Mouse (Mus musculus) left cerebral cortex, postnatal 10 days (tissue): ENCODE data around the gene Smndc1. TPM values are rescaled to one million over a fixed set of nuclear protein-coding genes. Genes with fewer than 3 reads are reported as not detected.
"Not testable (repeated sequence)": the region's sequence is repeated elsewhere in the genome, so short reads cannot be mapped to it uniquely, and the experiment has no call there.

Source experiments
- DNase-seq, 2 experiments: peaks; one replicate each; pipeline ENCODE4 v3.0.0; 2021 to 2022; ENCODE audit warnings: low spot score in 2 of 2, mixed read lengths in 1 of 2; ENCODE audit errors: extremely low spot score in 1 of 2
- intact Hi-C: fragments of 180-260 bp; cut with DNase I; formaldehyde crosslinking; loops from one replicate; pipeline ENCODE4 v1.15.1; 2025
- total RNA-seq, 2 experiments: library from RNA; stranded (reverse); gene quantifications; 2 replicates each; pipeline ENCODE4 v1.2.3; 2021

Smndc1 gene
- total RNA-seq, 2 experiments from 2014 or later = 32.3 to 38.3 TPM

GRCm38 (mm10) chr19:53415198-53415597 lies 24.8 kb upstream of the Smndc1 start:
- no peak for DNase-seq
- intact Hi-C loops = loop anchor here (5.0 kb wide), 1 partner anchor 112 kb away; the partner anchor contains the start of gene Dusp5

GRCm38 (mm10) chr19:53414650-53415049 lies 24.3 kb upstream of the Smndc1 start:
- DNase-seq = no peak
- intact Hi-C loops = loop anchor here (5.0 kb wide), 2 partner anchors 113 to 163 kb away; partner anchors contain the start of gene Dusp5

GRCm38 (mm10) chr19:53413617-53414380 lies 23.4 kb upstream of the Smndc1 start:
- intact Hi-C loops = loop anchor here (5.0 kb wide), 1 partner anchor 164 kb away; no protein-coding TSS in a partner anchor
- DNase-seq = no peak

- no peak for DNase-seq
- intact Hi-C loops = loop anchor here (5.0 kb wide), 1 partner anchor 165 kb away; no protein-coding TSS in a partner anchor
These were observed 21.9 kb upstream of the Smndc1 start for GRCm38 (mm10) chr19:53412149-53412848.

GRCm38 (mm10) chr19:53409663-53410307 lies 19.4 kb upstream of the Smndc1 start:
- intact Hi-C loops = loop anchor here (5.0 kb wide), 1 partner anchor 168 kb away; no protein-coding TSS in a partner anchor

GRCm38 (mm10) chr19:53408398-53408797 lies 18.0 kb upstream of the Smndc1 start:
- intact Hi-C loops = no loop called here
- DNase-seq = no peak

More at GRCm38 (mm10) chr19:53409663-53410307, 19.4 kb upstream of the Smndc1 start:
- peak in 1 of 2 experiments; percentile 16 for DNase-seq

- no peak for DNase-seq
- intact Hi-C loops = no loop called here
These were observed 17.0 kb upstream of the Smndc1 start for GRCm38 (mm10) chr19:53407350-53407749.

- intact Hi-C loops = no loop called here
- DNase-seq = no peak
These were observed 15.4 kb upstream of the Smndc1 start for GRCm38 (mm10) chr19:53405810-53406209.

GRCm38 (mm10) chr19:53404837-53405356 lies 14.5 kb upstream of the Smndc1 start:
- no peak for DNase-seq
- intact Hi-C loops = no loop called here

- intact Hi-C loops = no loop called here
- DNase-seq = no peak
These were observed 13.9 kb upstream of the Smndc1 start for GRCm38 (mm10) chr19:53404219-53404836.

GRCm38 (mm10) chr19:53402741-53403432 lies 12.5 kb upstream of the Smndc1 start:
- DNase-seq = no peak
- intact Hi-C loops = no loop called here

- DNase-seq = no peak
- intact Hi-C loops = no loop called here
These were observed 10.1 kb upstream of the Smndc1 start for GRCm38 (mm10) chr19:53400332-53401110.

- no peak for DNase-seq
- intact Hi-C loops = no loop called here
These were observed 8.8 kb upstream of the Smndc1 start for GRCm38 (mm10) chr19:53399213-53399612.

GRCm38 (mm10) chr19:53397451-53398233 lies 7.3 kb upstream of the Smndc1 start:
- intact Hi-C loops = no loop called here
- no peak for DNase-seq

GRCm38 (mm10) chr19:53395805-53396204 lies 5.4 kb upstream of the Smndc1 start:
- intact Hi-C loops, DNase-seq: not testable (repeated sequence)

GRCm38 (mm10) chr19:53394956-53395355 lies 4.6 kb upstream of the Smndc1 start:
- intact Hi-C loops = loop anchor here (1.0 to 5.0 kb wide), 2 partner anchors 137 to 184 kb away; no protein-coding TSS in a partner anchor
- DNase-seq = not testable (repeated sequence)
